Mouse (Mus musculus): ENCODE measurements around the gene Copz2. TPM values are rescaled to one million over a fixed set of nuclear protein-coding genes. Genes with fewer than 3 reads are reported as not detected.
A peak's percentile ranks its signal among the peaks of the same experiment; 100 is the strongest.

The Copz2 gene
- total RNA-seq, 1 experiment: 5.5 TPM

GRCm38 (mm10) chr11:96823471-96823837 lies 26.2 kb upstream of the Copz2 start:
- in situ Hi-C loops (cut with MboI; ENCODE audit: low sequenced_read_pairs in 2 of 2, unreplicated experiment in 2 of 2): no loop called here
- H3K4me1 ChIP-seq (ENCODE audit: control insufficient read depth in 2 of 2, insufficient read depth in 2 of 2, low read length in 2 of 2, poor library complexity in 1 of 2): peaks cover 7 to 38% of the 10 kb centered on the region in 2 experiments
- no peak for DNase-seq (ENCODE audit: low read depth, low spot score)

GRCm38 (mm10) chr11:96823880-96824782 lies 25.5 kb upstream of the Copz2 start:
- TF ChIP-seq ZC3H11A (IDR thresholded peaks at IDR 0.05; ENCODE audit: borderline replicate concordance, low read depth, low read length) (no peak), MAFK (IDR thresholded peaks at IDR 0.05; ENCODE audit: insufficient read depth, low read depth, low read length) (no peak), CHD2 (IDR thresholded peaks at IDR 0.05; ENCODE audit: low read depth, low read length) (peak; percentile 92), HCFC1 (IDR thresholded peaks at IDR 0.05; ENCODE audit: borderline replicate concordance, insufficient read depth, low read length) (no peak), ZNF384 (IDR thresholded peaks at IDR 0.05; ENCODE audit: low read depth, low read length) (no peak)
- Histone ChIP-seq H3K4me1 (ENCODE audit: control insufficient read depth in 2 of 2, insufficient read depth in 2 of 2, low read length in 2 of 2, poor library complexity in 1 of 2) (peaks cover 9 to 33% of the 10 kb centered on the region in 2 experiments), H3K9me3 (ENCODE audit: control insufficient read depth, insufficient read depth, low read depth, low read length) (no peaks in the 10 kb centered on the region), H3K9ac (ENCODE audit: insufficient read depth, low read depth, low read length, poor library complexity, severe bottlenecking) (peak overlapping the region; percentile 75), H3K4me3 (ENCODE audit: insufficient read depth in 1 of 2, low read depth in 1 of 2, low read length in 2 of 2, poor library complexity in 1 of 2, severe bottlenecking in 1 of 2) (peak overlapping the region; percentile 61 to 90), H3K27ac (ENCODE audit: insufficient read depth, low read depth, low read length, poor library complexity, severe bottlenecking) (peak overlapping the region; percentile 67), H3K36me3 (ENCODE audit: control insufficient read depth, insufficient read depth, low read length, poor library complexity, severe bottlenecking) (peaks cover 49% of the 10 kb centered on the region)
- peak; percentile 98 for DNase-seq (ENCODE audit: low read depth, low spot score)
- in situ Hi-C loops (cut with MboI; ENCODE audit: low sequenced_read_pairs in 2 of 2, unreplicated experiment in 2 of 2): no loop called here

More at GRCm38 (mm10) chr11:96823471-96823837, 26.2 kb upstream of the Copz2 start:
- H3K36me3 ChIP-seq (ENCODE audit: control insufficient read depth, insufficient read depth, low read length, poor library complexity, severe bottlenecking): peaks cover 56% of the 10 kb centered on the region
- H3K27ac ChIP-seq (ENCODE audit: insufficient read depth, low read depth, low read length, poor library complexity, severe bottlenecking): peak overlapping the region; percentile 52; the same call in 1 of the 2 replicates
- no peak for TF ChIP-seq CHD2 (IDR thresholded peaks at IDR 0.05; ENCODE audit: low read depth, low read length)
- no peak for TF ChIP-seq MAFK (IDR thresholded peaks at IDR 0.05; ENCODE audit: insufficient read depth, low read depth, low read length)
- TF ChIP-seq ZC3H11A (IDR thresholded peaks at IDR 0.05; ENCODE audit: borderline replicate concordance, low read depth, low read length): no peak
- no peak for TF ChIP-seq ZNF384 (IDR thresholded peaks at IDR 0.05; ENCODE audit: low read depth, low read length)
- TF ChIP-seq HCFC1 (IDR thresholded peaks at IDR 0.05; ENCODE audit: borderline replicate concordance, insufficient read depth, low read length): no peak
- H3K4me3 ChIP-seq (ENCODE audit: insufficient read depth in 1 of 2, low read depth in 1 of 2, low read length in 2 of 2, poor library complexity in 1 of 2, severe bottlenecking in 1 of 2): peak overlapping the region; percentile 61 to 90
- peak overlapping the region; percentile 75 for H3K9ac ChIP-seq (ENCODE audit: insufficient read depth, low read depth, low read length, poor library complexity, severe bottlenecking)
- H3K9me3 ChIP-seq (ENCODE audit: control insufficient read depth, insufficient read depth, low read depth, low read length): no peaks in the 10 kb centered on the region

GRCm38 (mm10) chr11:96824783-96825495 lies 24.7 kb upstream of the Copz2 start:
- no peak for DNase-seq (ENCODE audit: low read depth, low spot score)
- peaks cover 41% of the 10 kb centered on the region for H3K36me3 ChIP-seq (ENCODE audit: control insufficient read depth, insufficient read depth, low read length, poor library complexity, severe bottlenecking)
- no peak for TF ChIP-seq ZNF384 (IDR thresholded peaks at IDR 0.05; ENCODE audit: low read depth, low read length)
- no peak for TF ChIP-seq HCFC1 (IDR thresholded peaks at IDR 0.05; ENCODE audit: borderline replicate concordance, insufficient read depth, low read length)
- TF ChIP-seq MAFK (IDR thresholded peaks at IDR 0.05; ENCODE audit: insufficient read depth, low read depth, low read length): no peak
- TF ChIP-seq CHD2 (IDR thresholded peaks at IDR 0.05; ENCODE audit: low read depth, low read length): no peak
- no peak for TF ChIP-seq ZC3H11A (IDR thresholded peaks at IDR 0.05; ENCODE audit: borderline replicate concordance, low read depth, low read length)
- H3K4me1 ChIP-seq (ENCODE audit: control insufficient read depth in 2 of 2, insufficient read depth in 2 of 2, low read length in 2 of 2, poor library complexity in 1 of 2): peaks cover 9 to 29% of the 10 kb centered on the region in 2 experiments
- H3K27ac ChIP-seq (ENCODE audit: insufficient read depth, low read depth, low read length, poor library complexity, severe bottlenecking): peak overlapping the region; percentile 67; the same call in 1 of the 2 replicates
- in situ Hi-C loops (cut with MboI; ENCODE audit: low sequenced_read_pairs in 2 of 2, unreplicated experiment in 2 of 2): no loop called here
- no peak overlapping the region; a peak in 1 of 4 replicates for H3K4me3 ChIP-seq (ENCODE audit: insufficient read depth in 1 of 2, low read depth in 1 of 2, low read length in 2 of 2, poor library complexity in 1 of 2, severe bottlenecking in 1 of 2)
- H3K9ac ChIP-seq (ENCODE audit: insufficient read depth, low read depth, low read length, poor library complexity, severe bottlenecking): peak overlapping the region; percentile 1; the same call in 1 of the 2 replicates
- no peaks in the 10 kb centered on the region for H3K9me3 ChIP-seq (ENCODE audit: control insufficient read depth, insufficient read depth, low read depth, low read length)

GRCm38 (mm10) chr11:96826481-96826880 lies 23.2 kb upstream of the Copz2 start:
- H3K27ac ChIP-seq (ENCODE audit: insufficient read depth, low read depth, low read length, poor library complexity, severe bottlenecking): no peak overlapping the region
- in situ Hi-C loops (cut with MboI; ENCODE audit: low sequenced_read_pairs in 2 of 2, unreplicated experiment in 2 of 2): no loop called here
- H3K9me3 ChIP-seq (ENCODE audit: control insufficient read depth, insufficient read depth, low read depth, low read length): no peaks in the 10 kb centered on the region
- H3K4me3 ChIP-seq (ENCODE audit: insufficient read depth in 1 of 2, low read depth in 1 of 2, low read length in 2 of 2, poor library complexity in 1 of 2, severe bottlenecking in 1 of 2): no peak overlapping the region
- no peak overlapping the region for H3K9ac ChIP-seq (ENCODE audit: insufficient read depth, low read depth, low read length, poor library complexity, severe bottlenecking)
- H3K4me1 ChIP-seq (ENCODE audit: control insufficient read depth in 2 of 2, insufficient read depth in 2 of 2, low read length in 2 of 2, poor library complexity in 1 of 2): peaks cover 9 to 26% of the 10 kb centered on the region in 2 experiments
- no peak for TF ChIP-seq CHD2 (IDR thresholded peaks at IDR 0.05; ENCODE audit: low read depth, low read length)
- no peak for TF ChIP-seq ZC3H11A (IDR thresholded peaks at IDR 0.05; ENCODE audit: borderline replicate concordance, low read depth, low read length)
- TF ChIP-seq MAFK (IDR thresholded peaks at IDR 0.05; ENCODE audit: insufficient read depth, low read depth, low read length): no peak
- no peak for TF ChIP-seq HCFC1 (IDR thresholded peaks at IDR 0.05; ENCODE audit: borderline replicate concordance, insufficient read depth, low read length)
- no peak for TF ChIP-seq ZNF384 (IDR thresholded peaks at IDR 0.05; ENCODE audit: low read depth, low read length)
- no peak for DNase-seq (ENCODE audit: low read depth, low spot score)
- peaks cover 26% of the 10 kb centered on the region for H3K36me3 ChIP-seq (ENCODE audit: control insufficient read depth, insufficient read depth, low read length, poor library complexity, severe bottlenecking)

Measured in ES-E14 (cell line).